Mouse (Mus musculus): ENCODE data around the gene 1110002E22Rik. TPM values are rescaled to one million over a fixed set of nuclear protein-coding genes. Genes with fewer than 3 reads are reported as not detected.
A peak's percentile ranks its signal among the peaks of the same experiment; 100 is the strongest.

The 1110002E22Rik gene
- polyA plus RNA-seq (2015; fragmentation: Nextera tagmentation; extraction: Ambion mirVana): 0.24 and 0.32 TPM in 2 replicates

DNA sequence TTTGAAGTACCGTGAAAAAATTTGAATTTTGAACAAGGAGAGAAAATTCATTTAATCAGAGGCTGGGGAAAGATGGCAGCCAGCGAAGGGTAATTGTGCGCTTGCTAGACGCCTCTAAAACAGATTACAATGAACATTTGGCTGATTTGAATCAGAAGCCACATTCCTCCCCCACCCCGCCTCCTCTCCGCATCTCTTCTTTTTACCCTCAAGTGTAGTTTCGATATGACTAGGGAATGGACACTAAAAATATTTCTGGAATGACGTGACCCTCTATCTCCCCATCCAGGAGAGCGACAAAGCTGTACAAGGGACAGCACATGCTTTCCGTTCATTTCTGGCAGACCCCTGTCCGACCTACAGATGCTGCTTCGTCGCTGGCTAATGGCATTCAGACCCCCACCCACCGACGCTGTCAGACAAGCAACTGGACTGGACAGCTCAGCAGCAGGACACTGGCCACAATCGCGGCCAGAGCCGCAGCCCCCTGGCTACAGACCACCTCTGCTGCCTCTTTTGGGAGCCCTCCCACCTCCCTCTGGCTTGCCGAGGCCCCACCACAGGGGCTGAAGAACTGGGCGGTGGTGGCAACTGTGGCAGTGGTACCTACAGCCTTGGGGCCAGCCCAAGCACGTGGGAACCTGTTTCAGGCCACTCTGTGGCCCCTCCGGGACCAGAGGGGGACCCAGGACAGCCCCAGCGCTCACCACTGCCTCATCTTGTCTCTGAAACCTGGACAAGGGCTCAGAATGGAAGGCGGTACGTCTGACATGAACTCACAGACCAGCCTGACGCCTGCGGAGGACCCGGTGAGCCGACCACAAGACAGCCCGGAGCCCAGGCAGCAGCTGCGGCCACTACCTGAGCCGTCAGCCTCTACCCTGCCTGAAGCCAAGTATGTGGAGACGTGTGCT is at the start of gene 1110002E22Rik:
1110002E22Rik (plus strand) TSS at position 321 of the 914 bp plus-strand sequence.
- Histone ChIP-seq H3K36me3 (ENCODE audit: control insufficient read depth, insufficient read depth) (no peaks in the 10 kb centered on the region), H3K9me3 (ENCODE audit: control insufficient read depth, low read length) (no peaks in the 10 kb centered on the region), H3K4me2 (ENCODE audit: low read length) (no peak within 1 kb of the TSS), H3K9ac (replicated peaks; ENCODE audit: low read depth, low read length) (no peak within 1 kb of the TSS), H3K27ac (ENCODE audit: low read length) (peak within 1 kb of the TSS; percentile 61), H3K27me3 (replicated peaks; ENCODE audit: control insufficient read depth, insufficient read depth, low read length) (no peaks in the 10 kb centered on the region), H3K4me3 (replicated peaks; ENCODE audit: low read length) (no peak within 1 kb of the TSS), H3K4me1 (replicated peaks; ENCODE audit: control insufficient read depth, insufficient read depth, low read length) (peaks cover 25% of the 10 kb centered on the region)
- 66% methylated on average over 33 of the region's 33 CpGs for WGBS
- ATAC-seq: peak; percentile 58

- Histone ChIP-seq H3K36me3 (ENCODE audit: control insufficient read depth, insufficient read depth) (no peaks in the 10 kb centered on the region), H3K27ac (ENCODE audit: low read length) (no peak overlapping the region), H3K27me3 (replicated peaks; ENCODE audit: control insufficient read depth, insufficient read depth, low read length) (no peaks in the 10 kb centered on the region), H3K9ac (replicated peaks; ENCODE audit: low read depth, low read length) (no peak overlapping the region), H3K9me3 (ENCODE audit: control insufficient read depth, low read length) (no peaks in the 10 kb centered on the region), H3K4me3 (replicated peaks; ENCODE audit: low read length) (no peak overlapping the region), H3K4me2 (ENCODE audit: low read length) (no peak overlapping the region), H3K4me1 (replicated peaks; ENCODE audit: control insufficient read depth, insufficient read depth, low read length) (no peaks in the 10 kb centered on the region)
- 80% methylated on average over 12 of the region's 12 CpGs for WGBS
- no peak for ATAC-seq
Observed at GRCm38 (mm10) chr3:138016810-138017209, 48.0 kb upstream of the 1110002E22Rik start.

GRCm38 (mm10) chr3:138022003-138022402 is 42.8 kb upstream of the 1110002E22Rik start:
- ATAC-seq: no peak
- WGBS: 85% methylated on average over 4 of the region's 4 CpGs
- Histone ChIP-seq H3K4me2 (ENCODE audit: low read length) (no peak overlapping the region), H3K9me3 (ENCODE audit: control insufficient read depth, low read length) (no peaks in the 10 kb centered on the region), H3K36me3 (ENCODE audit: control insufficient read depth, insufficient read depth) (no peaks in the 10 kb centered on the region), H3K9ac (replicated peaks; ENCODE audit: low read depth, low read length) (no peak overlapping the region), H3K27ac (ENCODE audit: low read length) (no peak overlapping the region), H3K4me1 (replicated peaks; ENCODE audit: control insufficient read depth, insufficient read depth, low read length) (0 out of 2 replicates have a peak, but pooled peaks cover 2% of the 10 kb centered on the region), H3K27me3 (replicated peaks; ENCODE audit: control insufficient read depth, insufficient read depth, low read length) (no peaks in the 10 kb centered on the region), H3K4me3 (replicated peaks; ENCODE audit: low read length) (no peak overlapping the region)

DNA sequence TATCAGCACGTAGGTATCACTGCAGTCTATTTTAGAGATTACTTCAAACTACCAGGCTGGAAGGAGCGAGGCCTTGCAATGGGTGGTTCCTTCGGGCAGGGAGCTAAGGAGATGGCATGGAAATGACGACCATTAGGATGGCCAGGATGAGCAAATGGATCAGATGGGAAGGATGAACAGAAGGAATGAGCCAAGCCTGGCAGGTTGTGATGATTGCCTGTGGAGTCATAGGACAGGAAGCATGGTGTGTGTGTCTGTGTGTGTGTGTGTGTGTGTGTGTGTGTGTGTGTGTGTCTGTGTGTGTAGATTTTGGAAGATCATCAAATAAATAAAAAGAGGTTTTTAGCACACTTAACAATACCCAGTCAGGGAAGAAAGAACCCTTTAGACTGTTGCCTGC is 42.2 kb upstream of the 1110002E22Rik start:
- WGBS: 84% methylated on average over 4 of the region's 4 CpGs
- Histone ChIP-seq H3K4me1 (replicated peaks; ENCODE audit: control insufficient read depth, insufficient read depth, low read length) (0 out of 2 replicates have a peak, but pooled peaks cover 2% of the 10 kb centered on the region), H3K4me3 (replicated peaks; ENCODE audit: low read length) (no peak overlapping the region), H3K36me3 (ENCODE audit: control insufficient read depth, insufficient read depth) (no peaks in the 10 kb centered on the region), H3K27ac (ENCODE audit: low read length) (no peak overlapping the region), H3K9ac (replicated peaks; ENCODE audit: low read depth, low read length) (no peak overlapping the region), H3K27me3 (replicated peaks; ENCODE audit: control insufficient read depth, insufficient read depth, low read length) (no peaks in the 10 kb centered on the region), H3K4me2 (ENCODE audit: low read length) (no peak overlapping the region), H3K9me3 (ENCODE audit: control insufficient read depth, low read length) (no peaks in the 10 kb centered on the region)
- ATAC-seq: no peak

DNA sequence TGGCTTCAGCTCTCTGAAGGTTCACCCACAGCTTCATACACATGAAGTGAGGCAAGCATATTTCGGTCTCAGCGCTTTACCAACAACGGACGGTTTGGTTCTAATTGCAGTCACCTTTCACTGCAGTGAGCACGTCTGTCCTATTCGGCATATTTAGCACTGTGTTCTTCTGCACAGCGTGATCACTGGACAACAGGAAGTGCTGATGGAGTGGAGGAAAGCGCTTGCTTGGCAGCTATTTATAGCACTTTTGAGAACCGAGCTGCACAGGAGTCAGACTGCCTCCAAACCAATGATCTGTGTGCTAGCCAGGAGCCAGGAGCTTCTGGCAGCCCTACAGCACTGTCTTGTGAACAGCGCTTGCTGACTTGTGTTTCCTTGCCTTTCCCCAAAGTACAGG is 38.6 kb upstream of the 1110002E22Rik start:
- H3K4me1 ChIP-seq (replicated peaks; ENCODE audit: control insufficient read depth, insufficient read depth, low read length): 0 out of 2 replicates have a peak, but pooled peaks cover 2% of the 10 kb centered on the region
- H3K9me3 ChIP-seq (ENCODE audit: control insufficient read depth, low read length): no peaks in the 10 kb centered on the region
- H3K36me3 ChIP-seq (ENCODE audit: control insufficient read depth, insufficient read depth): no peaks in the 10 kb centered on the region
- H3K9ac ChIP-seq (replicated peaks; ENCODE audit: low read depth, low read length): no peak overlapping the region
- no peak overlapping the region for H3K4me2 ChIP-seq (ENCODE audit: low read length)
- no peak overlapping the region for H3K4me3 ChIP-seq (replicated peaks; ENCODE audit: low read length)
- H3K27me3 ChIP-seq (replicated peaks; ENCODE audit: control insufficient read depth, insufficient read depth, low read length): no peaks in the 10 kb centered on the region
- no peak overlapping the region for H3K27ac ChIP-seq (ENCODE audit: low read length)
- no peak for ATAC-seq
- WGBS: 78% methylated on average over 10 of the region's 10 CpGs

GRCm38 (mm10) chr3:138027575-138028362 is 37.1 kb upstream of the 1110002E22Rik start:
- Histone ChIP-seq H3K4me2 (ENCODE audit: low read length) (no peak overlapping the region), H3K4me1 (replicated peaks; ENCODE audit: control insufficient read depth, insufficient read depth, low read length) (0 out of 2 replicates have a peak, but pooled peaks cover 2% of the 10 kb centered on the region), H3K9ac (replicated peaks; ENCODE audit: low read depth, low read length) (no peak overlapping the region), H3K27ac (ENCODE audit: low read length) (no peak overlapping the region), H3K4me3 (replicated peaks; ENCODE audit: low read length) (no peak overlapping the region), H3K27me3 (replicated peaks; ENCODE audit: control insufficient read depth, insufficient read depth, low read length) (no peaks in the 10 kb centered on the region), H3K36me3 (ENCODE audit: control insufficient read depth, insufficient read depth) (no peaks in the 10 kb centered on the region), H3K9me3 (ENCODE audit: control insufficient read depth, low read length) (no peaks in the 10 kb centered on the region)
- ATAC-seq: no peak
- WGBS: 82% methylated on average over 5 of the region's 5 CpGs

DNA sequence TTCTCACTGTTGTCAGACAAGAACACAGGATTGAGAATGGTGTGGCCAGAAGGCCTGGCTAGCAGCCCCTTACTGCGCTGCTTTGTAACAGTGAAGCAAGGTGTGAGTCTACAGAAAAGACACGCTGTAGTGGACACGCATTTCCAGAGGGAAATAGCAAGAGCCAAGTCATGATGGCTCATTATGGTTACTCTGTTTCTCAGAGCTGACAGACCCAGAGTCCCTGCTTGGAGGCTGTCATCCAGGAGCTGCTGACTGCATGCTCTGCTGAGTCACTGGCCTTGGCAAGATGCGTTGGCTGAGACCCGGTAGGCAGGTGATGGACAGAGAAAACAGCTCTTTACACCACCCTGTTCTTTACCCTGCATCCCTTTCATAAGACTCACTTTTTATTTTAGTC is 35.5 kb upstream of the 1110002E22Rik start:
- no peaks in the 10 kb centered on the region for H3K9me3 ChIP-seq (ENCODE audit: control insufficient read depth, low read length)
- H3K9ac ChIP-seq (replicated peaks; ENCODE audit: low read depth, low read length): no peak overlapping the region
- H3K4me3 ChIP-seq (replicated peaks; ENCODE audit: low read length): no peak overlapping the region
- H3K36me3 ChIP-seq (ENCODE audit: control insufficient read depth, insufficient read depth): no peaks in the 10 kb centered on the region
- 83% methylated on average over 5 of the region's 5 CpGs for WGBS
- 0 out of 2 replicates have a peak, but pooled peaks cover 2% of the 10 kb centered on the region for H3K4me1 ChIP-seq (replicated peaks; ENCODE audit: control insufficient read depth, insufficient read depth, low read length)
- no peak overlapping the region for H3K27ac ChIP-seq (ENCODE audit: low read length)
- no peak for ATAC-seq
- H3K4me2 ChIP-seq (ENCODE audit: low read length): no peak overlapping the region
- no peaks in the 10 kb centered on the region for H3K27me3 ChIP-seq (replicated peaks; ENCODE audit: control insufficient read depth, insufficient read depth, low read length)

- Histone ChIP-seq H3K4me3 (replicated peaks; ENCODE audit: low read length) (no peak overlapping the region), H3K9ac (replicated peaks; ENCODE audit: low read depth, low read length) (no peak overlapping the region), H3K27ac (ENCODE audit: low read length) (no peak overlapping the region), H3K27me3 (replicated peaks; ENCODE audit: control insufficient read depth, insufficient read depth, low read length) (no peaks in the 10 kb centered on the region), H3K9me3 (ENCODE audit: control insufficient read depth, low read length) (no peaks in the 10 kb centered on the region), H3K4me2 (ENCODE audit: low read length) (no peak overlapping the region), H3K4me1 (replicated peaks; ENCODE audit: control insufficient read depth, insufficient read depth, low read length) (0 out of 2 replicates have a peak, but pooled peaks cover 2% of the 10 kb centered on the region), H3K36me3 (ENCODE audit: control insufficient read depth, insufficient read depth) (no peaks in the 10 kb centered on the region)
- 80% methylated on average over 6 of the region's 6 CpGs for WGBS
- no peak for ATAC-seq
Observed at GRCm38 (mm10) chr3:138030563-138030962, 34.3 kb upstream of the 1110002E22Rik start.

DNA sequence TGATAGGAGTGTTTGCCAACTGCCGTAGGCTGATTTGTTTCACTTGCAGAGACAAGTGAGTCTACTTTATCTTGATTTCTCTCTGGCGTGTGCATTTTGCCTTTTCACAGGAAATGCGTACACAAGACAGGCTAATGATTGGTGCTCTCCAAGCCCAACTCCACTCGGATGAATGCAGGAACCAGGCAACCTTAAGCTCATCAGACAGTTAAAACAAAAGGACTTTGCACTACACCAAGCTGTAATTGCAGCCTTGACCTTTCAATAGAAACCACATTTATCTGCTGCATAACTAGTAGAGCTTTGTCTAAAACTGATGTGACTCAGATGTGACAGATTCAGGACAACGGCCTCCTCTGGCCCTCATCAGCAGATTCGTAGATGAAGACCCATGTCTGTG is 30.9 kb upstream of the 1110002E22Rik start:
- Histone ChIP-seq H3K27me3 (replicated peaks; ENCODE audit: control insufficient read depth, insufficient read depth, low read length) (no peaks in the 10 kb centered on the region), H3K9ac (replicated peaks; ENCODE audit: low read depth, low read length) (no peak overlapping the region), H3K27ac (ENCODE audit: low read length) (no peak overlapping the region), H3K36me3 (ENCODE audit: control insufficient read depth, insufficient read depth) (no peaks in the 10 kb centered on the region), H3K4me2 (ENCODE audit: low read length) (no peak overlapping the region), H3K4me3 (replicated peaks; ENCODE audit: low read length) (no peak overlapping the region), H3K4me1 (replicated peaks; ENCODE audit: control insufficient read depth, insufficient read depth, low read length) (no peaks in the 10 kb centered on the region), H3K9me3 (ENCODE audit: control insufficient read depth, low read length) (no peaks in the 10 kb centered on the region)
- WGBS: 83% methylated on average over 6 of the region's 6 CpGs
- ATAC-seq: no peak
